Comparison of ENCODE assay signal across 8 mouse cellular contexts in genomic region chr17:70872094-70872929, GRCm38 (mm10). TPM values are rescaled to one million over a fixed set of nuclear protein-coding genes. Genes with fewer than 3 reads are reported as not detected.
DNase-seq lines count a peak whose midpoint lies in the region; ATAC-seq and TF ChIP-seq lines count a peak whose summit lies in the region.

No protein-coding gene starts in this region.

- no peak for TF ChIP-seq POLR2A in CH12.LX (IDR thresholded peaks at IDR 0.05; ENCODE audit: low read depth, low read length)

- peak overlapping the region; percentile 47 for H3K4me3 ChIP-seq in heart, embryonic 10.5 days
- no peak overlapping the region for H3K4me3 ChIP-seq in CH12.LX (replicated peaks in 1 of 3; ENCODE audit: low read depth in 2 of 3, low read length in 2 of 3, poor library complexity in 1 of 3)
- H3K4me3 ChIP-seq in embryonic facial prominence, embryonic 15.5 days (replicated peaks) = no peak overlapping the region
- H3K4me3 ChIP-seq in liver, embryonic 12.5 days = no peak overlapping the region

- TF ChIP-seq CTCF in CH12.LX (conservative IDR thresholded peaks at IDR 0.05 in 1 of 2, IDR thresholded peaks at IDR 0.05 in 1 of 2; ENCODE audit: low read depth in 2 of 2, low read length in 2 of 2) = no peak

- H3K36me3 ChIP-seq in heart, embryonic 10.5 days = no peaks in the 10 kb centered on the region
- peaks cover 8 to 54% of the 10 kb centered on the region in 2 experiments for H3K36me3 ChIP-seq in CH12.LX (replicated peaks in 1 of 2; ENCODE audit: control insufficient read depth in 1 of 2, insufficient read depth in 1 of 2, low read length in 1 of 2)
- H3K36me3 ChIP-seq in embryonic facial prominence, embryonic 15.5 days = no peaks in the 10 kb centered on the region
- no peaks in the 10 kb centered on the region for H3K36me3 ChIP-seq in liver, embryonic 12.5 days

- no peaks in the 10 kb centered on the region for H3K27me3 ChIP-seq in heart, embryonic 10.5 days (ENCODE audit: insufficient read depth, poor library complexity, severe bottlenecking)
- no peaks in the 10 kb centered on the region for H3K27me3 ChIP-seq in CH12.LX (replicated peaks)
- no peaks in the 10 kb centered on the region for H3K27me3 ChIP-seq in embryonic facial prominence, embryonic 15.5 days
- no peaks in the 10 kb centered on the region for H3K27me3 ChIP-seq in liver, embryonic 12.5 days (replicated peaks)

- intact Hi-C loops in heart, postnatal 14 days (cut with DNase I) = no loop called here

- no peak for DNase-seq in heart, embryonic 10.5 days (ENCODE audit: low spot score)
- DNase-seq in heart, postnatal 14 days = no peak
- no peak for DNase-seq in CH12.LX (ENCODE audit: extremely low read depth)
- no peak for DNase-seq in ovary, postnatal 14 days (ENCODE audit: low spot score)
- DNase-seq in cerebellum, postnatal 36 days = no peak

- no peak overlapping the region for H3K9ac ChIP-seq in CH12.LX (ENCODE audit: insufficient read depth, low read depth)
- no peak overlapping the region for H3K9ac ChIP-seq in embryonic facial prominence, embryonic 15.5 days
- H3K9ac ChIP-seq in liver, embryonic 12.5 days = no peak overlapping the region

- in situ Hi-C loops in CH12.LX (cut with MboI; ENCODE audit: low pct_ligation_motif_present, low pct_unique_long_range_greater_than_20kb, low sequenced_read_pairs) = no loop called here

- dilution Hi-C loops in CH12.LX (cut with MboI; ENCODE audit: extremely low pct_ligation_motif_present, extremely low pct_unique_long_range_greater_than_20kb, low sequenced_read_pairs) = no loop called here

- H3K79me2 ChIP-seq in CH12.LX (replicated peaks; ENCODE audit: control insufficient read depth, extremely low read depth, insufficient read depth, poor library complexity, severe bottlenecking) = no peaks in the 10 kb centered on the region

- no peaks in the 10 kb centered on the region for H3K9me3 ChIP-seq in heart, embryonic 10.5 days
- peaks cover 18% of the 10 kb centered on the region for H3K9me3 ChIP-seq in CH12.LX (replicated peaks; ENCODE audit: low read length)
- no peaks in the 10 kb centered on the region for H3K9me3 ChIP-seq in embryonic facial prominence, embryonic 15.5 days (replicated peaks)
- no peaks in the 10 kb centered on the region for H3K9me3 ChIP-seq in liver, embryonic 12.5 days (replicated peaks)

- H3K4me2 ChIP-seq in CH12.LX (ENCODE audit: insufficient read depth, low read depth, poor library complexity, severe bottlenecking) = no peak overlapping the region
- peak overlapping the region; percentile 56 for H3K4me2 ChIP-seq in embryonic facial prominence, embryonic 15.5 days (replicated peaks)
- H3K4me2 ChIP-seq in liver, embryonic 12.5 days = no peak overlapping the region

- peak; percentile 55; the same call in 1 of the 2 replicates for ATAC-seq in embryonic facial prominence, embryonic 15.5 days (ENCODE audit: insufficient number of reproducible peaks, low FRiP score, low TSS enrichment, low read depth)
- ATAC-seq in liver, embryonic 12.5 days = peak; percentile 22; the same call in 1 of the 2 replicates
- ATAC-seq in cerebellum, adult (ENCODE audit: insufficient number of reproducible peaks, low FRiP score, low TSS enrichment) = no peak

- no peak for TF ChIP-seq RAD21 in CH12.LX (IDR thresholded peaks at IDR 0.05; ENCODE audit: low read depth, low read length)

- no peak for TF ChIP-seq EP300 in CH12.LX (IDR thresholded peaks at IDR 0.05; ENCODE audit: low read length)

- 16% methylated on average over 14 of the region's 14 CpGs for WGBS in heart, embryonic 10.5 days
- WGBS in embryonic facial prominence, embryonic 15.5 days = 13% methylated on average over 14 of the region's 14 CpGs
- 39% methylated on average over 14 of the region's 14 CpGs for WGBS in liver, embryonic 12.5 days (ENCODE audit: insufficient replicate concordance)

- H3K27ac ChIP-seq in heart, embryonic 10.5 days = peak overlapping the region; percentile 6
- no peak overlapping the region for H3K27ac ChIP-seq in CH12.LX (ENCODE audit: insufficient read depth, low read depth)
- peak overlapping the region; percentile 48; the same call in 1 of the 2 replicates for H3K27ac ChIP-seq in embryonic facial prominence, embryonic 15.5 days (replicated peaks)
- H3K27ac ChIP-seq in liver, embryonic 12.5 days = no peak overlapping the region

- H3K4me1 ChIP-seq in heart, embryonic 10.5 days = peaks cover 21% of the 10 kb centered on the region
- peaks cover 18 to 49% of the 10 kb centered on the region in 2 experiments for H3K4me1 ChIP-seq in CH12.LX (ENCODE audit: control insufficient read depth in 1 of 2, insufficient read depth in 2 of 2)
- H3K4me1 ChIP-seq in embryonic facial prominence, embryonic 15.5 days = peaks cover 19% of the 10 kb centered on the region
- 0 out of 2 replicates have a peak, but pooled peaks cover 6% of the 10 kb centered on the region for H3K4me1 ChIP-seq in liver, embryonic 12.5 days

TF ChIP-seq in CH12.LX, 34 proteins besides CTCF, POLR2A, EP300 and RAD21:
- TF ChIP-seq ZNF384 (IDR thresholded peaks at IDR 0.05; ENCODE audit: low read depth, low read length) (no peak), CHD2 (IDR thresholded peaks at IDR 0.05; ENCODE audit: low read length) (peak; percentile 44; the same call in 1 of the 2 replicates), JUN (IDR thresholded peaks at IDR 0.05; ENCODE audit: insufficient read depth, low read depth, low read length) (no peak), UBTF (IDR thresholded peaks at IDR 0.05; ENCODE audit: low read depth, low read length) (no peak)

RNA-seq across cellular contexts. Expression of gene Tgif1, which starts 19.0 kb away (rescaled TPM):
- 31.5 and 58.1 TPM in 2 replicates for polyA plus RNA-seq in heart, embryonic 10.5 days (2016; fragmentation: Nextera tagmentation; extraction: Ambion mirVana)
- total RNA-seq in heart, postnatal 14 days (2021) = 10 to 100 TPM in 1 of 2 experiments, 1 to 10 TPM in 1; 8.5 to 10.1 TPM
- total RNA-seq in CH12.LX (2012; rRNA removed) (37.0 and 44.5 TPM in 2 replicates), CH12.LX (2014; rRNA removed) (66.3 and 70.6 TPM in 2 replicates)
- polyA plus RNA-seq in CH12.LX (2012; ENCODE audit: insufficient read length, low read depth) = 59.2 and 74.4 TPM in 2 replicates
- polyA plus RNA-seq in embryonic facial prominence, embryonic 15.5 days (2015; fragmentation: Nextera tagmentation; extraction: Ambion mirVana) = 70.2 and 74.4 TPM in 2 replicates
- polyA plus RNA-seq in liver, embryonic 12.5 days (2016; fragmentation: Nextera tagmentation; extraction: Ambion mirVana) = 13.3 and 13.8 TPM in 2 replicates

Comparison
In these comparisons a context has a peak if more than half of its experiments do, and no peak if none do; other contexts are left out.
1. H3K27ac ChIP-seq: peak in heart, embryonic 10.5 days (single experiment) and embryonic facial prominence, embryonic 15.5 days (single experiment); none in CH12.LX (single experiment) and liver, embryonic 12.5 days (single experiment).